Mouse (Mus musculus) bone marrow macrophage, adult 2 months (primary cell): ENCODE data around the gene Olfr1389. TPM values are rescaled to one million over a fixed set of nuclear protein-coding genes. Genes with fewer than 3 reads are reported as not detected.
"Not testable (repeated sequence)": the region's sequence is repeated elsewhere in the genome, so short reads cannot be mapped to it uniquely, and the experiment has no call there.

ENCODE experiments used
- H3K27ac ChIP-seq: 2 replicates; pipeline ENCODE4 v1.5.1; 2012; ENCODE audit warnings: low read depth, low read length; ENCODE audit not compliant: insufficient read depth
- H3K4me1 ChIP-seq: 2 replicates; pipeline ENCODE4 v1.6.1; 2012; ENCODE audit warnings: low read length; ENCODE audit not compliant: control insufficient read depth, insufficient read depth
- H3K4me3 ChIP-seq: 2 replicates; pipeline ENCODE4 v1.5.1; 2012; ENCODE audit warnings: mild to moderate bottlenecking, low read length, moderate library complexity; ENCODE audit not compliant: insufficient read depth
- CTCF ChIP-seq: IDR thresholded peaks from 2 replicates; pipeline ENCODE4 v1.5.1; 2012; ENCODE audit warnings: low read depth, mild to moderate bottlenecking, low read length, moderate library complexity
- POLR2A ChIP-seq: IDR thresholded peaks from 2 replicates; pipeline ENCODE4 v1.6.1; 2012; ENCODE audit warnings: mild to moderate bottlenecking, low read depth, low read length, borderline replicate concordance
- polyA plus RNA-seq: library from polyadenylated mRNA; stranded (reverse); fragments of >200 nt; gene quantifications from 2 replicates; pipeline ENCODE4 v1.2.4, GENCODE M21; 2012; ENCODE audit not compliant: missing spikeins, insufficient read depth, insufficient read length

The Olfr1389 gene
- not detected in 2 replicates for polyA plus RNA-seq

DNA sequence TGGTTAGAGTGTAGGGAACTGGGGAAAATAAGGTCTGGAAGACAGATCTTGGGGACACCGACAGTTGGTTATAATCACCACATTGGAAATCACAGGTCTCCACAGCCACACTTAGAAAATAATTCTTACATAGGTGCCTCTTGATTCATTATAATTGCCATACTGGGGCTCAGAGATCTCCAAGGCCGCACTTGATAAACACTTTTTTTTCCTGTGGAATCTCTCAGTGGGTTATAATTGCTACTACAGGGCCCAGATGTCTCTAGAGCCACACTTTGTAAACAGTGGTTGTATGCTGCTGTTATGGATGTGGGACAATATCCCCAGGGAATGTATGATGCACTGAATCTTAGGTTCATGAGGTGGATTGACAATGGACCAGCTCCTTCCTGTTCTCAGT is at the start of gene Olfr1389:
TSS of gene Olfr1389 (plus strand) at position 301 of the 400 bp plus-strand sequence.
- no peak within 1 kb of the TSS for H3K27ac ChIP-seq
- H3K4me3 ChIP-seq, result no peak within 1 kb of the TSS
- H3K4me1 ChIP-seq, result no peaks in the 10 kb centered on the region
- no peak for TF ChIP-seq CTCF
- no peak for TF ChIP-seq POLR2A

GRCm38 (mm10) chr11:49383133-49383532 is 39.7 kb upstream of the Olfr1389 start:
- no peak for TF ChIP-seq CTCF
- TF ChIP-seq POLR2A, result no peak
- Histone ChIP-seq H3K4me3 (no peak overlapping the region), H3K27ac (no peak overlapping the region), H3K4me1 (no peaks in the 10 kb centered on the region)

GRCm38 (mm10) chr11:49386118-49386517 is 36.7 kb upstream of the Olfr1389 start:
- not testable (repeated sequence) for H3K4me1 ChIP-seq, H3K27ac ChIP-seq, H3K4me3 ChIP-seq

GRCm38 (mm10) chr11:49392707-49393106 is 30.2 kb upstream of the Olfr1389 start:
- not testable (repeated sequence) for H3K27ac ChIP-seq, H3K4me3 ChIP-seq, H3K4me1 ChIP-seq

DNA sequence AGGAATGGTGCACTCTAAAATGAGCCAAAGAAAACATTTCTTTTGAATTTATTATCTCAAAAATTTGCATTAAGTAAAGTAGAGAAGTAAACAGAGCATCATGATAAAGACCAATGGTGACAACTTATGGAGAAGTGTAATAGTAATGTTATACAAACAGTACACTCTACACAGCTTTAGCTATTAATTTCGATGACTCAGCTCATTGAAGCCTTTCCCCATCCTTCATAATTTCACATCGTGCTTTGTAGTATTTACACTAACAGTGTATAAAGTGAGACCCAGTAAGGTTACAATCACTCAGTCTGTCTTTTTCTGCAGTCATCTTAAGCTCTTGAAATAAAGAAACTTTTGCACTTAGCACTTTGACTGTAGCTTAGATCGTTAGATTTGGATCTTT is 16.1 kb upstream of the Olfr1389 start:
- H3K27ac ChIP-seq, result no peak overlapping the region
- H3K4me3 ChIP-seq, result no peak overlapping the region
- TF ChIP-seq POLR2A (no peak), CTCF (no peak)
- H3K4me1 ChIP-seq, result no peaks in the 10 kb centered on the region

GRCm38 (mm10) chr11:49410540-49410939 is 12.3 kb upstream of the Olfr1389 start:
- no peak for TF ChIP-seq POLR2A
- TF ChIP-seq CTCF, result no peak
- no peak overlapping the region for H3K27ac ChIP-seq
- H3K4me3 ChIP-seq, result no peak overlapping the region
- no peaks in the 10 kb centered on the region for H3K4me1 ChIP-seq

- Histone ChIP-seq H3K27ac (no peak overlapping the region), H3K4me3 (no peak overlapping the region), H3K4me1 (no peaks in the 10 kb centered on the region)
- TF ChIP-seq POLR2A (no peak), CTCF (no peak)
Measured at GRCm38 (mm10) chr11:49425257-49425927, 2.5 kb downstream of the Olfr1389 start.

DNA sequence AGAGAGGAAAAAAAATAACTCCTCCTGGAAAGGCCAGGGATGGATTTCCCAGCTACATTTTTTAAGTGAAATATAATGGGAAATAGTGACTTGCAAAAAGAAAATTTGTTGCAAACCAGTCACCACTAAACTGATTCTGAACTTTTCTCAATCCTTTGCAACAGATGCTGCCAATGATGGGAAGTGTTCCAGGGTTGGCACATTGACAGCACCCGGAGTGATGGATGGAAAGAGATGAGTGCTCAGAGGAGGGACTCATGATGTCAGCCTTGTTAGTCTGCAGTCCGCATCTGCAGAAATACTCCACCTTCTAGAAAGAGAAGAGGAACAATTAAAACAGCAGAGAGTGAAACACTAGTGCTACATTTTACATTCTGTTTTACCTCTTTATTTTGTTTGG is 6.8 kb downstream of the Olfr1389 start:
- no peak for TF ChIP-seq POLR2A
- no peak for TF ChIP-seq CTCF
- Histone ChIP-seq H3K4me1 (no peaks in the 10 kb centered on the region), H3K27ac (no peak overlapping the region)

DNA sequence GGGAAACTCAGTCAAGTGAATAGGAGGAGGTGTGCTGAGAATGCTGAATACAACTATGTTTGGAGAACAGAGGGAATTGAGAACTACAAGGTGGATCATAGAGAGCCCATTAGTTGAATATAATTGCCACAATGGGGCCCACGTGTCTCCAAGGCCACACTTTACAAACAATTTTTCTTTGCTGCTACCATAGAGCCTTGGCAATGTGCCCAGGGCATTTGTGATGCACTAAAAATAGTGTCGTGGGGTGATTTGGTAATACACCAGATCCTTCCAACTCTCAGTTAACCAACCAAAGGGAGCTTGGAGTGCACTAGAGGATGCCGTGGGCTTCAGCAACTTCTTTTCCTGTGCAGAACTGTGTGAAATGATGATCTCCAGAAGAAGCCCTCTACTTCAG is 13.5 kb downstream of the Olfr1389 start, which contains the start of gene Olfr1388:
TSS of gene Olfr1388 (plus strand) at position 214 of the 400 bp plus-strand sequence.
- TF ChIP-seq CTCF (no peak), POLR2A (no peak)
- Histone ChIP-seq H3K4me1 (no peaks in the 10 kb centered on the region), H3K4me3 (no peak within 1 kb of the TSS), H3K27ac (no peak within 1 kb of the TSS)

More for the DNA sequence above, 6.8 kb downstream of the Olfr1389 start:
- H3K4me3 ChIP-seq, result no peak overlapping the region

- TF ChIP-seq CTCF, result no peak
- no peak for TF ChIP-seq POLR2A
- Histone ChIP-seq H3K4me1 (no peaks in the 10 kb centered on the region), H3K27ac (no peak within 1 kb of the TSS), H3K4me3 (no peak within 1 kb of the TSS)
Measured at GRCm38 (mm10) chr11:49455043-49455442, 32.2 kb downstream of the Olfr1389 start, which contains the start of gene Olfr1387. TSS of gene Olfr1387 (plus strand) at chr11:49455343.

DNA sequence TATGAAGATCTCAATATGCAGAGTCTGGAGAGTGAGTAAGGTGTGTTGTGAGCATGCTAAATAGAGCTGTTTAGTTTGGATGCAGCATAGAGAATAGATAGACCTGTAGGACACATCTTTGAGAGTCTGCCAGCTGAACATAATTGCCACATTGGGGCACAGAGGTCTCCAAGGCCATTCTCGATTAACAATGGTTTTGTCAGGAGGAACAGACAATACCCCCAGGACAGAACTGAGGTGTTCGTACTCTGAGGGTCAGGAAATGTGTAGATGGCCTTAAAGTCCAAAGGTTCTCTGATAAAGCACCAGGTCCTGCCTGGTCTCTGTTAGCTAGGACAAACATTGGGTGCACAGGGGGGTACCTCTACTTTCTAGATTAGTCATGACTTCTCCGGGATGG is 41.9 kb downstream of the Olfr1389 start, which contains the start of gene Olfr1386:
TSS of gene Olfr1386 (plus strand) at position 301 of the 400 bp plus-strand sequence.
- H3K4me3 ChIP-seq, H3K4me1 ChIP-seq, H3K27ac ChIP-seq: not testable (repeated sequence)

Other genes with a start within 250 kb of the Olfr1389 start
- 0.15 TPM in 1 of 2 replicates, not detected in the other for gene Btnl9, start 235.9 kb upstream of the Olfr1389 start, polyA plus RNA-seq
- gene Zfp62, start 219.8 kb upstream of the Olfr1389 start, polyA plus RNA-seq, result 28.4 and 30.8 TPM in 2 replicates
- 76.3 and 89.8 TPM in 2 replicates for gene Mgat1, start 178.9 kb upstream of the Olfr1389 start, polyA plus RNA-seq
- not detected in 2 replicates for gene Olfr1393, start 144.8 kb upstream of the Olfr1389 start, polyA plus RNA-seq
- gene Olfr1392, start 137.8 kb upstream of the Olfr1389 start, polyA plus RNA-seq, result not detected in 2 replicates
- gene Olfr10, start 118.3 kb upstream of the Olfr1389 start, polyA plus RNA-seq, result not detected in 2 replicates
- not detected in 2 replicates for gene Olfr1391, start 100.3 kb upstream of the Olfr1389 start, polyA plus RNA-seq
- gene Olfr1390, start 87.9 kb upstream of the Olfr1389 start, polyA plus RNA-seq, result not detected in 2 replicates
- gene Olfr1388, start 13.6 kb downstream of the Olfr1389 start, polyA plus RNA-seq, result 0.24 and 0.35 TPM in 2 replicates
- gene Olfr1387, start 32.3 kb downstream of the Olfr1389 start, polyA plus RNA-seq, result not detected in 2 replicates
- not detected in 2 replicates for gene Olfr1386, start 42.0 kb downstream of the Olfr1389 start, polyA plus RNA-seq
- gene Olfr1385, start 66.0 kb downstream of the Olfr1389 start, polyA plus RNA-seq, result not detected in 2 replicates
- not detected in 2 replicates for gene Olfr1384, start 83.7 kb downstream of the Olfr1389 start, polyA plus RNA-seq
- gene Olfr1383, start 96.6 kb downstream of the Olfr1389 start, polyA plus RNA-seq, result not detected in 2 replicates
- not detected in 2 replicates for gene Olfr1382, start 105.2 kb downstream of the Olfr1389 start, polyA plus RNA-seq
- not detected in 2 replicates for gene Olfr1381, start 120.4 kb downstream of the Olfr1389 start, polyA plus RNA-seq
- not detected in 2 replicates for gene Olfr1380, start 133.8 kb downstream of the Olfr1389 start, polyA plus RNA-seq
- not detected in 2 replicates for gene Flt4, start 186.2 kb downstream of the Olfr1389 start, polyA plus RNA-seq
- not detected in 2 replicates for gene Scgb3a1, start 240.5 kb downstream of the Olfr1389 start, polyA plus RNA-seq